Mouse (Mus musculus) megakaryocyte, embryonic 14.5 days (primary cell): ENCODE data around the gene Dhtkd1.

Experiments
- FLI1 ChIP-seq: IDR thresholded peaks from 2 replicates; pipeline ENCODE4 v1.6.1; 2012; ENCODE audit warnings: low read length, inconsistent platforms, mixed read lengths
- GATA1 ChIP-seq: IDR thresholded peaks from 3 replicates; pipeline ENCODE4 v1.6.1; 2012; ENCODE audit warnings: mixed read lengths, low read length, inconsistent platforms, borderline replicate concordance

- no peak for TF ChIP-seq GATA1
- no peak for TF ChIP-seq FLI1
Observed at GRCm38 (mm10) chr2:5957705-5958104, 15.1 kb upstream of the Dhtkd1 start.
